Mouse (Mus musculus) left cerebral cortex, postnatal 25 days (tissue): ENCODE results near the gene Tlr3. TPM values are rescaled to one million over a fixed set of nuclear protein-coding genes. Genes with fewer than 3 reads are reported as not detected.

Experiments
- DNase-seq, 2 experiments: peaks; one replicate each; pipeline ENCODE4 v3.0.0; 2022; ENCODE audit warnings: low spot score in 2 of 2, mixed read lengths in 1 of 2
- intact Hi-C: fragments of 180-260 bp; cut with DNase I; formaldehyde crosslinking; loops from one replicate; pipeline ENCODE4 v1.15.1; 2025
- total RNA-seq, 2 experiments: library from RNA; stranded (reverse); gene quantifications; 2 replicates each; pipeline ENCODE4 v1.2.3; 2021

The Tlr3 gene
- total RNA-seq, 2 experiments from 2014 or later: 9.4 to 9.7 TPM

- peak; percentile 44 to 60 for DNase-seq
- intact Hi-C loops: no loop called here
These were observed 52.6 kb downstream of the Tlr3 start for GRCm38 (mm10) chr8:45358132-45358918.

GRCm38 (mm10) chr8:45355809-45356208, 55.1 kb downstream of the Tlr3 start:
- DNase-seq: no peak
- intact Hi-C loops: no loop called here

Other genes with a start within 250 kb of the Tlr3 start
- not detected for gene F11, start 149.0 kb downstream of the Tlr3 start, total RNA-seq
- gene Klkb1, start 116.2 kb downstream of the Tlr3 start, total RNA-seq: not detected
- gene Gm45753, start 102.6 kb downstream of the Tlr3 start, total RNA-seq: not detected
- 1 to 10 TPM; 5.1 to 5.7 TPM for gene Cyp4v3, start 77.9 kb downstream of the Tlr3 start, total RNA-seq
- gene Fam149a, start 28.8 kb downstream of the Tlr3 start, total RNA-seq: 10 to 100 TPM; 21.6 to 23.6 TPM
- gene Sorbs2, start 96.7 kb upstream of the Tlr3 start, total RNA-seq: 100 to 1,000 TPM; 347 to 397 TPM